21 mouse cellular contexts compared by ENCODE assay signal in the genomic region with DNA sequence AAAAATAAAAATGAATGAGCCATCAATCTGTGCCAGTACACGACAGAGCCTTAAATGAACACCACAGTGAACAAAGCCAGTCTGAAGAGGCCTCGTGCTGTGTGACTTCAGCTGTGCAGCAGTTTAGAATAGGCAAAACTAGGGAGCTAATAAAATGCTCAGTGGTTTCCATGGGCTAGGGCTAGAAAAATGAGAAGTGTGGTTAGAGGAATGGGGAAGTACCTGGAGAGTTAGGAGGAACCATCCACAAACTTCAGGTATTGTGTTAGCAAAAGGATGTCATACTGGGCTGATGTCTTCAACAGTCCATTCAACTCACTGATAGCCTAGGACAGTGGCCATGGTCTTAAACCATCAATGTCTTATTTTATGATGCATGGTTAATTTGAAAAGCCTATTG.
"Had no signal": no experiment of that assay in that cellular context is flagged by ENCODE, and none has a peak within 500 bp of the region (broad histone marks: within the 10 kb centered on the region; RNA-seq: fewer than 3 reads in every experiment).

No protein-coding gene starts in this region.

- H3K4me1 ChIP-seq: kidney, embryonic 15.5 days; limb, embryonic 12.5 days; limb, embryonic 15.5 days; liver, embryonic 12.5 days; liver, embryonic 15.5 days; lung, embryonic 15.5 days; midbrain, embryonic 12.5 days; midbrain, embryonic 15.5 days; neural tube, embryonic 12.5 days had no signal

- ATAC-seq: liver, embryonic 12.5 days; midbrain, embryonic 15.5 days had no signal

- H3K36me3 ChIP-seq: kidney, embryonic 15.5 days; limb, embryonic 12.5 days; limb, embryonic 15.5 days; liver, embryonic 12.5 days; liver, embryonic 15.5 days; midbrain, embryonic 15.5 days had no signal

- H3K27ac ChIP-seq: kidney, embryonic 15.5 days; left cerebral cortex, adult 2 months; limb, embryonic 12.5 days; limb, embryonic 15.5 days; liver, embryonic 12.5 days; liver, embryonic 15.5 days; lung, embryonic 15.5 days; midbrain, embryonic 12.5 days; midbrain, embryonic 15.5 days; neural tube, embryonic 12.5 days; neural tube, embryonic 15.5 days had no signal

- H3K9me3 ChIP-seq: kidney, embryonic 15.5 days; limb, embryonic 12.5 days; limb, embryonic 15.5 days; liver, embryonic 12.5 days; liver, embryonic 15.5 days; lung, embryonic 15.5 days; midbrain, embryonic 12.5 days; midbrain, embryonic 15.5 days; neural tube, embryonic 12.5 days; neural tube, embryonic 15.5 days had no signal

- DNase-seq: kidney, adult 8-10 months; kidney, postnatal 10 days; kidney, postnatal 36 days; layer of hippocampus, postnatal 36 days; lung, adult 18-20 months; lung, postnatal 10 days; lung, postnatal 36 days; retina, postnatal 1 day; thymus, adult 2 months; thymus, postnatal 14 days had no signal

- H3K27me3 ChIP-seq: kidney, embryonic 15.5 days; limb, embryonic 12.5 days; limb, embryonic 15.5 days; liver, embryonic 12.5 days; liver, embryonic 15.5 days; lung, embryonic 15.5 days; midbrain, embryonic 12.5 days; midbrain, embryonic 15.5 days; neural tube, embryonic 12.5 days; neural tube, embryonic 15.5 days had no signal

- H3K4me3 ChIP-seq: kidney, embryonic 15.5 days; left cerebral cortex, adult 2 months; limb, embryonic 12.5 days; limb, embryonic 15.5 days; liver, embryonic 12.5 days; liver, embryonic 15.5 days; lung, embryonic 15.5 days; midbrain, embryonic 12.5 days; midbrain, embryonic 15.5 days; neural tube, embryonic 12.5 days; neural tube, embryonic 15.5 days had no signal

- H3K9ac ChIP-seq: kidney, embryonic 15.5 days; limb, embryonic 12.5 days; limb, embryonic 15.5 days; liver, embryonic 12.5 days; liver, embryonic 15.5 days; lung, embryonic 15.5 days; midbrain, embryonic 12.5 days; midbrain, embryonic 15.5 days; neural tube, embryonic 12.5 days; neural tube, embryonic 15.5 days had no signal
